In the genomic region with DNA sequence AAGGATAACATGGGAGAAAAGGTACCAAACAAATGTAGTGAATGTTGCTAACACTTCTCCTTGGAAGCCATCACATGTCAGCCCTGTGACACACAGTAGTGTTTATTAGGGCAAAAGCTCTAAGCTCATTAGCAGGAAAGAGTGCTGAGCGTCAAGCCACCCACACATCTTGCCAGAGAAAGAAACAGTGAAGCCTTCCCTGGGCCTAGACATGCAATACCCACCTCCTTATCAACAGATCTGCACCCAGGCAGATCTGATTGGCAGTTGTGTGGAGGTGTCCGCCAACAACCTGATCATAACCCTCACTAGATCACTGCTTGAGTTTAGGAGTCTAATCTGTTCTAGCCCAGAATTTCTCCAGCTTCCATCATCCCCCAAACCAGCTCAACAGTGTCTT, we compare ENCODE assay signal across 9 mouse cellular contexts.
"Had no signal": no experiment of that assay in that cellular context is flagged by ENCODE, and none has a peak within 500 bp of the region (broad histone marks: within the 10 kb centered on the region; RNA-seq: fewer than 3 reads in every experiment).

No protein-coding gene starts in this region.

- DNase-seq: lung, adult 18-20 months; lung, embryonic 14.5 days; lung, postnatal 10 days; lung, postnatal 4 days; midbrain, embryonic 14.5 days; right cerebral cortex, postnatal 14 days; thymus, adult 2 months; thymus, postnatal 25 days; thymus, postnatal 4 days had no signal
